Mouse (Mus musculus): ENCODE measurements at regions not wholly inside any gene's neighbourhood (a gene's known extent, or its start where the extent isn't known, plus 50 kb on each side); places are given as distances from the start of the nearest gene placed in this dataset.

DNA sequence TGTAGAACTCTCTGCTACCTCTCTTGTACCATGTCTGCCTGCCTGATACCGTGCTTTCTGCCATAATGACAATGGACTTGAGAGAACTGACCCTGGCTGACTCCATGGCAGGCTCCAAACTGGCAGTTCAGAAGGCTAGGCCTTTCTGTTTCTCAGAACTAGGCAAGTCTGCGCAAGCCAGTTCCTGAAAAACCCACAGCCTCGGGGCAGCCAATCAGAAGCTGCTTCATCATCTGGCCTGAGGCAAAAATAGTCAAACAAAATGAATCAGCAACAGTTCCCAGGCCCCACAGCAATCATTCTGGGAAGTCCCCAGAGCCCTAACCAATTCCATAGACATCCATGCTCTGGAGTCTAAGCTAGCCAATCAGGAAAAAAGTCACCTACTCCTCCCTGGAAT lies 284.5 kb downstream of the Olfr1505 start:
- Histone ChIP-seq H3K79me2 (ENCODE audit: control insufficient read depth, insufficient read depth) (no peaks in the 10 kb centered on the region), H3K36me3 (ENCODE audit: control insufficient read depth, insufficient read depth) (no peaks in the 10 kb centered on the region), H3K27me3 (ENCODE audit: control insufficient read depth, insufficient read depth, insufficient read length) (no peaks in the 10 kb centered on the region), H3ac (ENCODE audit: control insufficient read depth, insufficient read length, low read depth) (no peak overlapping the region), H3K4me3 (ENCODE audit: insufficient read depth, poor library complexity, severe bottlenecking) (no peak overlapping the region), H3K79me3 (ENCODE audit: low read depth) (no peaks in the 10 kb centered on the region)
- TF ChIP-seq MYOG (IDR thresholded peaks at IDR 0.05; ENCODE audit: control insufficient read depth, extremely low read depth, insufficient read length): no peak
- no peak for TF ChIP-seq MYOD1 (IDR thresholded peaks at IDR 0.05; ENCODE audit: control insufficient read depth, insufficient read length, low read depth)
- TF ChIP-seq USF1 (IDR thresholded peaks at IDR 0.05; ENCODE audit: low read depth): no peak
- TF ChIP-seq CTCF (IDR thresholded peaks at IDR 0.05; ENCODE audit: control insufficient read depth, insufficient read depth, insufficient read length): no peak
- no peak for TF ChIP-seq MAX (IDR thresholded peaks at IDR 0.05)
- TF ChIP-seq CEBPB (IDR thresholded peaks at IDR 0.05; ENCODE audit: low read depth): no peak
- no peak for TF ChIP-seq FOSL1 (IDR thresholded peaks at IDR 0.05; ENCODE audit: insufficient read depth, low read length, poor library complexity, severe bottlenecking)

DNA sequence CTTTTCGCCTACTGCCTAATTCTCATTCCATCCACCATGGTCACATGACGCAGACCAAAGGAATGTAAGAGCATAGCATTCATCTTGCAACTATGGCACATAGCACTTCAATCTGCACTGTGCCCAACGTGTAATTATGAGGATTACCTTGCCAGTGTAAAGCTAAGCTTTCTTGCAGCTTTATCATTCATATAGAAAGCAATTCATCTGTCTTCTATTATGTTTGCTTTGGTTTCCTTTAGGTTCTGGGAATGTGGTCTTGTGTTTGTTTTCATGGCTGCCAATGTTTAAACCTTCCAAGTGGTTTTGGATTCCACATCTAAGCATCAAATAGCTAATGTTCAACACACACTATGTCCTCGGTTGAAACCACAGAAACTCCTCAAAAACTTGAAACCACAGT lies 307.2 kb downstream of the Olfr1505 start:
- Histone ChIP-seq H3K4me3 (ENCODE audit: insufficient read depth, poor library complexity, severe bottlenecking) (no peak overlapping the region), H3K79me2 (ENCODE audit: control insufficient read depth, insufficient read depth) (no peaks in the 10 kb centered on the region), H3K79me3 (ENCODE audit: low read depth) (no peaks in the 10 kb centered on the region), H3K36me3 (ENCODE audit: control insufficient read depth, insufficient read depth) (no peaks in the 10 kb centered on the region), H3K27me3 (ENCODE audit: control insufficient read depth, insufficient read depth, insufficient read length) (no peaks in the 10 kb centered on the region), H3ac (ENCODE audit: control insufficient read depth, insufficient read length, low read depth) (no peak overlapping the region)
- TF ChIP-seq CEBPB (IDR thresholded peaks at IDR 0.05; ENCODE audit: low read depth) (no peak), MYOG (IDR thresholded peaks at IDR 0.05; ENCODE audit: control insufficient read depth, extremely low read depth, insufficient read length) (no peak), CTCF (IDR thresholded peaks at IDR 0.05; ENCODE audit: control insufficient read depth, insufficient read depth, insufficient read length) (no peak), MYOD1 (IDR thresholded peaks at IDR 0.05; ENCODE audit: control insufficient read depth, insufficient read length, low read depth) (no peak), USF1 (IDR thresholded peaks at IDR 0.05; ENCODE audit: low read depth) (peak; percentile 52), MAX (IDR thresholded peaks at IDR 0.05) (no peak), FOSL1 (IDR thresholded peaks at IDR 0.05; ENCODE audit: insufficient read depth, low read length, poor library complexity, severe bottlenecking) (no peak)

DNA sequence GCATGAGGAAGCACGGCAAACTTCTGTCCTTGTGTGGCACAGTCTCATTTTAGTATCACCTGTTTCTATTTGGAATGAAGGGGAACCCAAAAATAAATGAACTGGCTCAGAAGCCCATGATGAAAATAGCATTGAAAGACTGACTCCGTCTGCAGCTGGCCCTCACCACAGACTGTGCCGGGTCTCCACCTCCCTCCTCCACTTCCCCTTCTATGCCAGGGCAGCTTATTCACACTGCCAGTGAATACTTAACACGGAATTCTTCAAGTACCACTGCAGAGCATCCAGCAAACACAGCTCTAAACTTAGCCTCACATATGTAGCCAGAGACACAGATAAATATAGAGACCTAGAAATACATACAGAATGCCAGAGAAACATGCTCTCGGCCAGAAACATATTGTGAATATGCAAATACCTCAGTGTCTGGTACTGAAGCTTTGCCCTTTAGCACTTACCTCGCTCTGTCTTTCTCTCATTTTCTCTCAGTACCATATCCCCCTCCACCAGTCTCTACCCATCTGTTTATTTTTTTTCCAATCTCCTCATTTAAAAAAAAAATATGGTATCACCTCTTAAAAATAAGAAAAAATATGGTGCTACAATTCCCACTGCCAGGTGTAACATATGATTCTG lies 311.8 kb downstream of the Olfr1505 start:
- Histone ChIP-seq H3K36me3 (ENCODE audit: control insufficient read depth, insufficient read depth) (no peaks in the 10 kb centered on the region), H3K79me2 (ENCODE audit: control insufficient read depth, insufficient read depth) (no peaks in the 10 kb centered on the region), H3K79me3 (ENCODE audit: low read depth) (no peaks in the 10 kb centered on the region), H3ac (ENCODE audit: control insufficient read depth, insufficient read length, low read depth) (no peak overlapping the region), H3K4me3 (ENCODE audit: insufficient read depth, poor library complexity, severe bottlenecking) (no peak overlapping the region), H3K27me3 (ENCODE audit: control insufficient read depth, insufficient read depth, insufficient read length) (no peaks in the 10 kb centered on the region)
- TF ChIP-seq MAX (IDR thresholded peaks at IDR 0.05): no peak
- TF ChIP-seq CTCF (IDR thresholded peaks at IDR 0.05; ENCODE audit: control insufficient read depth, insufficient read depth, insufficient read length): no peak
- TF ChIP-seq USF1 (IDR thresholded peaks at IDR 0.05; ENCODE audit: low read depth): no peak
- TF ChIP-seq FOSL1 (IDR thresholded peaks at IDR 0.05; ENCODE audit: insufficient read depth, low read length, poor library complexity, severe bottlenecking): no peak
- TF ChIP-seq MYOD1 (IDR thresholded peaks at IDR 0.05; ENCODE audit: control insufficient read depth, insufficient read length, low read depth): no peak
- TF ChIP-seq CEBPB (IDR thresholded peaks at IDR 0.05; ENCODE audit: low read depth): no peak
- no peak for TF ChIP-seq MYOG (IDR thresholded peaks at IDR 0.05; ENCODE audit: control insufficient read depth, extremely low read depth, insufficient read length)

DNA sequence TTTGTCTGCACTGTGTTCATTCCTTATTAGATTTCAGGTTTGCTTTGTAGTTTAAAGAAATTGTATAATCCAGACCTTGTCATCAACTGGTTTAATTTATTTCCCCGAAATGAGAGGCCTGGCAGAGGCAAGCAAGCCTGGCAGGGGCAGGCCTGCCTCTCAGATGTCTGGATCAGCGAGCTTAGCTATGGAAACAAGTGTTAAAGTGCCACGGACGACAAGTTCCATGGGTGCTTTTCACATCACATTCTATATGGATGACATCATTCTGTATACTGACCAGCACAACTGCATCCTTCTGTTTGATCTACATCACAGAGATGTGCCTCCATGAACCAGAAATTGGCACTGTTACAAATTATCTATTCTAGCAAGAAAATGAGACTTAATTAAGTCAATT lies 312.5 kb downstream of the Olfr1505 start:
- no peaks in the 10 kb centered on the region for H3K79me3 ChIP-seq (ENCODE audit: low read depth)
- no peaks in the 10 kb centered on the region for H3K27me3 ChIP-seq (ENCODE audit: control insufficient read depth, insufficient read depth, insufficient read length)
- TF ChIP-seq CTCF (IDR thresholded peaks at IDR 0.05; ENCODE audit: control insufficient read depth, insufficient read depth, insufficient read length): no peak
- no peak for TF ChIP-seq FOSL1 (IDR thresholded peaks at IDR 0.05; ENCODE audit: insufficient read depth, low read length, poor library complexity, severe bottlenecking)
- no peak for TF ChIP-seq CEBPB (IDR thresholded peaks at IDR 0.05; ENCODE audit: low read depth)
- TF ChIP-seq MAX (IDR thresholded peaks at IDR 0.05): no peak
- H3K79me2 ChIP-seq (ENCODE audit: control insufficient read depth, insufficient read depth): no peaks in the 10 kb centered on the region
- no peak overlapping the region for H3K4me3 ChIP-seq (ENCODE audit: insufficient read depth, poor library complexity, severe bottlenecking)
- H3K36me3 ChIP-seq (ENCODE audit: control insufficient read depth, insufficient read depth): no peaks in the 10 kb centered on the region
- no peak overlapping the region for H3ac ChIP-seq (ENCODE audit: control insufficient read depth, insufficient read length, low read depth)

DNA sequence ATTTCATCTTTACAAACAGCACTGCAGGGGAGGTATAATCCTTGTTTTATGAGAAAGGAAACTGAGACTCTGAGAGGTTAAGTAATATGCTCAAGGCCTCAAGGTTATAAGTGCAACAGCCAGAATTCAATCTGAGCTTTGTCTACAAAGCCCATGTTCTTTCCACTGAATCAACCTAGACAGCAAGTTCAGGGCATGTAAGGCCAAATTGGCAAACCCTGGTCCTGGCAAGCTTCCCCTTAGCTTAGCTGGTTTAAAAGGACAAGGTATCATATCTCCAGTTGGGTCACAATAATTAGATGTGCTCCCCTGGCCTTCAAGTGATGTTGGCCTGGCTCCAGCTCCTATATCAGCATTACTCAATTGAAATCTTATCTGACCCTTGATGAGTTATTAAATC lies 313.2 kb downstream of the Olfr1505 start:
- no peaks in the 10 kb centered on the region for H3K27me3 ChIP-seq (ENCODE audit: control insufficient read depth, insufficient read depth, insufficient read length)
- H3ac ChIP-seq (ENCODE audit: control insufficient read depth, insufficient read length, low read depth): no peak overlapping the region
- H3K4me3 ChIP-seq (ENCODE audit: insufficient read depth, poor library complexity, severe bottlenecking): no peak overlapping the region
- TF ChIP-seq MYOG (IDR thresholded peaks at IDR 0.05; ENCODE audit: control insufficient read depth, extremely low read depth, insufficient read length) (no peak), CTCF (IDR thresholded peaks at IDR 0.05; ENCODE audit: control insufficient read depth, insufficient read depth, insufficient read length) (no peak), FOSL1 (IDR thresholded peaks at IDR 0.05; ENCODE audit: insufficient read depth, low read length, poor library complexity, severe bottlenecking) (no peak), USF1 (IDR thresholded peaks at IDR 0.05; ENCODE audit: low read depth) (no peak), MYOD1 (IDR thresholded peaks at IDR 0.05; ENCODE audit: control insufficient read depth, insufficient read length, low read depth) (no peak), MAX (IDR thresholded peaks at IDR 0.05) (no peak), CEBPB (IDR thresholded peaks at IDR 0.05; ENCODE audit: low read depth) (no peak)
- no peaks in the 10 kb centered on the region for H3K79me3 ChIP-seq (ENCODE audit: low read depth)
- H3K79me2 ChIP-seq (ENCODE audit: control insufficient read depth, insufficient read depth): no peaks in the 10 kb centered on the region
- H3K36me3 ChIP-seq (ENCODE audit: control insufficient read depth, insufficient read depth): no peaks in the 10 kb centered on the region

DNA sequence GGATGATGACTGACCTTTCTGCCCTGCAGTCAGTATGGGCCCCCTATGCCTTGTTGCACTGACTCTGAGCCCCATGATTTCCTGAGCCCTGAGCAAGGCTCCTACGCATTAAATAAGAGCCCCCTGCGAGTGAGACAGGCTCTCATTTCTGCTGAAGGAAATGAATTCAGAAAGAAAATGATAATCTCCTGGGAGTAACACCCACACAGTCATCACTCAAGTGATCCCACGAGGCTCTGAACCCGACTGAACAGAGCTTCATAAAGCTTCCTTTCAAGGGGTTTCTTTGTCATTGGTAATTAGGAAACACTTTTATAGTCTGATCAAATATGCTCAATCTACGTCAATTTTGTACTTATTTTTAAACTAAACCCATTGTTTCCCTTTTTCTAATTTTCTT lies 330.2 kb downstream of the Olfr1505 start:
- no peaks in the 10 kb centered on the region for H3K27me3 ChIP-seq (ENCODE audit: control insufficient read depth, insufficient read depth, insufficient read length)
- H3K36me3 ChIP-seq (ENCODE audit: control insufficient read depth, insufficient read depth): no peaks in the 10 kb centered on the region
- no peaks in the 10 kb centered on the region for H3K79me2 ChIP-seq (ENCODE audit: control insufficient read depth, insufficient read depth)
- TF ChIP-seq USF1 (IDR thresholded peaks at IDR 0.05; ENCODE audit: low read depth): no peak
- TF ChIP-seq MYOD1 (IDR thresholded peaks at IDR 0.05; ENCODE audit: control insufficient read depth, insufficient read length, low read depth): no peak
- TF ChIP-seq MAX (IDR thresholded peaks at IDR 0.05): no peak
- no peak overlapping the region for H3ac ChIP-seq (ENCODE audit: control insufficient read depth, insufficient read length, low read depth)
- H3K79me3 ChIP-seq (ENCODE audit: low read depth): no peaks in the 10 kb centered on the region
- no peak overlapping the region for H3K4me3 ChIP-seq (ENCODE audit: insufficient read depth, poor library complexity, severe bottlenecking)
